Mouse (Mus musculus) kidney, embryonic 15.5 days (tissue): ENCODE data around the gene Lingo4. TPM values are rescaled to one million over a fixed set of nuclear protein-coding genes. Genes with fewer than 3 reads are reported as not detected.
A peak's percentile ranks its signal among the peaks of the same experiment; 100 is the strongest.

Experiments used
- ATAC-seq: fragments of 200-750 bp; cut with Nextera tagmentation; replicated peaks from 2 replicates; pipeline ENCODE4 v1.8.0; 2017; ENCODE audit warnings: moderate TSS enrichment; ENCODE audit not compliant: low FRiP score
- H3K27ac ChIP-seq: fragments of 300-500 bp; sonication (generic); 2 replicates; pipeline ENCODE4 v1.5.1; 2015; ENCODE audit warnings: mild to moderate bottlenecking, inconsistent platforms
- H3K27me3 ChIP-seq: fragments of 300-500 bp; sonication (generic); 2 replicates; pipeline ENCODE4 v1.6.1; 2015; ENCODE audit warnings: inconsistent platforms
- H3K36me3 ChIP-seq: fragments of 300-500 bp; sonication (generic); 2 replicates; pipeline ENCODE4 v1.6.1; 2015; ENCODE audit warnings: inconsistent platforms
- H3K4me1 ChIP-seq: fragments of 300-500 bp; sonication (generic); 2 replicates; pipeline ENCODE4 v1.6.1; 2015; ENCODE audit warnings: inconsistent platforms
- H3K4me2 ChIP-seq: fragments of 300-500 bp; sonication (generic); 2 replicates; pipeline ENCODE4 v1.6.1; 2015; ENCODE audit warnings: moderate library complexity, mild to moderate bottlenecking, inconsistent platforms
- H3K4me3 ChIP-seq: fragments of 300-500 bp; sonication (generic); replicated peaks from 2 replicates; pipeline ENCODE4 v1.5.1; 2015; ENCODE audit warnings: mild to moderate bottlenecking, inconsistent platforms
- H3K9ac ChIP-seq: fragments of 300-500 bp; sonication (generic); 2 replicates; pipeline ENCODE4 v1.6.1; 2015; ENCODE audit warnings: mild to moderate bottlenecking, inconsistent platforms
- H3K9me3 ChIP-seq: fragments of 300-500 bp; sonication (generic); replicated peaks from 2 replicates; pipeline ENCODE4 v1.6.1; 2016; ENCODE audit warnings: inconsistent platforms
- WGBS: fragments of 180-500 bp; shearing (Covaris S2); methylation state at CpG from one replicate; pipeline ENCODE4 v1.1.7; 2015; ENCODE audit warnings: mixed read lengths; 5-methylcytosine and 5-hydroxymethylcytosine counted together
- polyA plus RNA-seq: library from polyadenylated mRNA; unstranded; fragments of >200 nt; fragmentation: Nextera tagmentation; extraction: Ambion mirVana; gene quantifications from 2 replicates; pipeline ENCODE4 v1.2.1, GENCODE M21; 2015

The Lingo4 gene
- polyA plus RNA-seq, 1 experiment from 2014 or later, result 0.32 TPM

DNA sequence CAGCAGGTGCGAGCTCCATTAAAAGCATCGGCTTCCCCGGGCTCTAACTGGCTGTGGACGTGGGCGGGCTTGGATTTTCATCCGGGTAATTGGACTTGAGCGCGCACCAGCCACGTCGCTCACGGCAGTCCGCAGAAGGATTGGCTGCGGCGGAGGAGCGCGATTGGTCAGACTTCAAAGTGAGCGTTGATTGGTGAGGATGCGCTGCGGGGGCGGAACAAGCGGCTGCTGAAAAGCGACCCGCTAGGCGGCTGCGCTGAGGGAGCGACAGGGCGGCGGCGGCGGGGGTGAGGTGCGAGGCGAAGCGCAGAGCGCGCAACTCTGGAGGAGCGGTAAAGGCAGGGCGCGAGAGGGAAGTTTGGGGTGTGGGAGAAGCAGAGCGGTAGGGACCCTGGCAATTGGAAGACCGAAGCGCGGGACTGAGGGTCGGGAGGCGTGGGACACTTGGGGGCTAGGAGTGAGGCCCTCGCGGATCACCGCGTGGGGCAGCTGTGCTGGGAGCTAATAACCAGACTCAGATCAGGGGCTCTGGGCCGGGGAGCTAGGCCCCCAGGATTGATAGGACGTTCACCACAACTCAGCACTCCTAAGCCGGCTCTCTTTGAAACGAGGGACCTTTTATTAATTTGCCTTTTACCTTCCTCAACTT, 14.8 kb downstream of the Lingo4 start, which contains the start of gene Tdrkh:
Gene Tdrkh, plus strand, starts transcription at position 243 of the 649 bp plus-strand sequence.
- WGBS, result 8% methylated on average over 52 of the region's 52 CpGs
- Histone ChIP-seq H3K27ac (peak within 1 kb of the TSS; percentile 18; the same call in 1 of the 2 replicates), H3K4me3 (peak within 1 kb of the TSS; percentile 54), H3K9me3 (no peaks in the 10 kb centered on the region), H3K4me2 (peak within 1 kb of the TSS; percentile 93), H3K9ac (peak within 1 kb of the TSS; percentile 49), H3K36me3 (no peaks in the 10 kb centered on the region), H3K4me1 (peaks cover 12% of the 10 kb centered on the region), H3K27me3 (0 out of 2 replicates have a peak, but pooled peaks cover 8% of the 10 kb centered on the region)
- ATAC-seq, result peak; percentile 100

GRCm38 (mm10) chr3:94430980-94431379, 32.7 kb downstream of the Lingo4 start:
- H3K4me3 ChIP-seq, result no peak overlapping the region
- no peaks in the 10 kb centered on the region for H3K27me3 ChIP-seq
- no peak overlapping the region for H3K9ac ChIP-seq
- H3K9me3 ChIP-seq, result no peaks in the 10 kb centered on the region
- no peak overlapping the region for H3K4me2 ChIP-seq
- H3K4me1 ChIP-seq, result no peaks in the 10 kb centered on the region
- no peak for ATAC-seq
- 73% methylated on average over 2 of the region's 2 CpGs for WGBS
- H3K36me3 ChIP-seq, result no peaks in the 10 kb centered on the region
- H3K27ac ChIP-seq, result no peak overlapping the region

DNA sequence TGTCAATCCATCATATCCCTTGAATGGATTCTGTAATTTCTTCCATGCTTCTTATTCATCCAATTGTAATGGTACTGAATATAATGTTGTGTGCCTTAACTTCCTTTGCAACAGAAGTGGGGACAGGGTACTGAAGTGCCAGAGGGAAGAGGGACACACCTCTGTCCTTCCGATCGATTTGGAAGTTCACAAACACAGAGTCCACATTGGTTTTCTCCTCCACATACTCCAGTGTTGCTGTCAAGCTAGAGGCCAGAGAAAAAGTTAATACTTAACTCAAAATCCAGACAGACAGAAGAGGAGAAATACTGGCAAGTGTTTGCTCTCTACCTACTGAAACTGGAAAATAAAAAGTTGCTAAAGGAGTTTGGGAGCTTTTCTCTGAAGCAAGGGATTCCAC, 36.0 kb downstream of the Lingo4 start:
- no peak for ATAC-seq
- Histone ChIP-seq H3K4me3 (no peak overlapping the region), H3K9me3 (no peaks in the 10 kb centered on the region), H3K27me3 (peaks cover 3% of the 10 kb centered on the region; the same call in 1 of the 2 replicates), H3K4me1 (no peaks in the 10 kb centered on the region), H3K9ac (no peak overlapping the region), H3K4me2 (no peak overlapping the region), H3K27ac (no peak overlapping the region), H3K36me3 (no peaks in the 10 kb centered on the region)
- WGBS, result 92% methylated on average over 2 of the region's 2 CpGs

GRCm38 (mm10) chr3:94436420-94436819, 38.1 kb downstream of the Lingo4 start:
- Histone ChIP-seq H3K4me1 (no peaks in the 10 kb centered on the region), H3K27me3 (peaks cover 8% of the 10 kb centered on the region; the same call in 1 of the 2 replicates), H3K36me3 (no peaks in the 10 kb centered on the region), H3K4me3 (no peak overlapping the region), H3K9ac (no peak overlapping the region), H3K27ac (no peak overlapping the region), H3K4me2 (no peak overlapping the region), H3K9me3 (no peaks in the 10 kb centered on the region)
- WGBS, result 81% methylated on average over 9 of the region's 9 CpGs
- no peak for ATAC-seq

DNA sequence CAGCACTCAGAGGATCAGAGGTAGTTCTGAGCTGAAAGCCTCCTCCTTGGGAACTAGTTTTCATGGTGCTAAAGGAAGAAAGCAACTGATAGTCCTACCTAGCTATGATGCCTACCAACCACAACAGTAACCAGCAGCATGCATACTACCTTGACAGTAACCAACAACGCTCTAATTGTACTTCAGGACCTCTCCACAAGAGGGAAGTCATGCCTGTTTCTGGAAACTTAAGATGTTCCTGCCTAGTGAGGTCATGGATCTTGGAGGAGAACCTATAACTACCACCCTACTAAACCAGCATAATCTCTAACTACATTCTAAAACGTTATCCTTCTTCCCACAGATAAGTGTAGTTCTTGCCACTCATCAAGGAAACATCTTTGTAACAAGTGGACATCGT, 42.9 kb downstream of the Lingo4 start:
- WGBS, result 43% methylated on average over 3 of the region's 3 CpGs
- H3K9ac ChIP-seq, result no peak overlapping the region
- ATAC-seq, result no peak
- H3K27me3 ChIP-seq, result peaks cover 8% of the 10 kb centered on the region; the same call in 1 of the 2 replicates
- no peak overlapping the region for H3K4me3 ChIP-seq
- peaks cover 19% of the 10 kb centered on the region for H3K36me3 ChIP-seq
- H3K9me3 ChIP-seq, result no peaks in the 10 kb centered on the region
- H3K4me2 ChIP-seq, result no peak overlapping the region
- peaks cover 9% of the 10 kb centered on the region for H3K4me1 ChIP-seq
- H3K27ac ChIP-seq, result no peak overlapping the region

GRCm38 (mm10) chr3:94442951-94443596, 44.8 kb downstream of the Lingo4 start, which contains the start of gene Mrpl9:
Gene Mrpl9, plus strand, starts transcription at chr3:94443318.
- H3K4me3 ChIP-seq, result peak within 1 kb of the TSS; percentile 97
- WGBS, result under 1% methylated on average over 39 of the region's 39 CpGs
- peak within 1 kb of the TSS; percentile 57 for H3K27ac ChIP-seq
- H3K4me1 ChIP-seq, result peaks cover 9% of the 10 kb centered on the region
- peaks cover 8% of the 10 kb centered on the region; the same call in 1 of the 2 replicates for H3K27me3 ChIP-seq
- H3K9me3 ChIP-seq, result no peaks in the 10 kb centered on the region
- H3K4me2 ChIP-seq, result peak within 1 kb of the TSS; percentile 82
- H3K36me3 ChIP-seq, result peaks cover 38% of the 10 kb centered on the region
- peak within 1 kb of the TSS; percentile 81 for H3K9ac ChIP-seq
- ATAC-seq, result peak; percentile 98

DNA sequence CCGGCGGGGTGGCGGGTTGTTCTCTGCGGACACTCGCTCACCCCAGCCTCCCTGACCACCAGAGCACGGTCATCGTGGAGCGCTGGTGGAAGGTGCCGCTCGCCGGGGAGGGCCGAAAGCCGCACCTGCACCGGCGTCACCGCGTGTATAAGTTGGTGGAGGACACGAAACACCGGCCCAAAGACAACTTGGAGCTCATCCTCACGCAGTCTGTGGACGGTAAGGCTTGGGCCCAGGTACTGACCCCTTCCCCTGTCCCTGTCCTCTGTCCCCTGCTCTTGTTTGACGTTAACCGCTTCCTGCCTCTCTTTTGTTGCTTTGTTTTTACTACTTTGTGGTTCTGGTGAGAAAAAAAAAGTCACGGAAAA, 45.3 kb downstream of the Lingo4 start, which contains the start of gene Oaz3:
Gene Oaz3, minus strand, starts transcription at position 319 of the 368 bp plus-strand sequence.
- Histone ChIP-seq H3K4me2 (peak within 1 kb of the TSS; percentile 82), H3K9ac (peak within 1 kb of the TSS; percentile 81), H3K9me3 (no peaks in the 10 kb centered on the region), H3K27ac (peak within 1 kb of the TSS; percentile 57), H3K4me1 (peaks cover 9% of the 10 kb centered on the region), H3K4me3 (peak within 1 kb of the TSS; percentile 97), H3K27me3 (peaks cover 8% of the 10 kb centered on the region; the same call in 1 of the 2 replicates), H3K36me3 (peaks cover 43% of the 10 kb centered on the region)
- under 1% methylated on average over 24 of the region's 24 CpGs for WGBS
- ATAC-seq, result no peak

- WGBS, result 91% methylated on average over 2 of the region's 2 CpGs
- Histone ChIP-seq H3K9me3 (no peaks in the 10 kb centered on the region), H3K4me3 (no peak overlapping the region), H3K4me1 (peaks cover 3% of the 10 kb centered on the region), H3K9ac (no peak overlapping the region), H3K4me2 (no peak overlapping the region), H3K27ac (no peak overlapping the region), H3K27me3 (no peaks in the 10 kb centered on the region), H3K36me3 (peaks cover 57% of the 10 kb centered on the region)
- ATAC-seq, result no peak
Measured at GRCm38 (mm10) chr3:94449377-94449776, 51.1 kb downstream of the Lingo4 start.

Other genes with a start within 250 kb of the Lingo4 start
- not detected in 2 replicates for gene Gm10696, start 220.3 kb upstream of the Lingo4 start, polyA plus RNA-seq
- gene Gm5286, start 201.8 kb upstream of the Lingo4 start, polyA plus RNA-seq, result not detected in 2 replicates
- not detected in 2 replicates for gene Gm4778, start 134.5 kb upstream of the Lingo4 start, polyA plus RNA-seq
- 11.9 and 12.2 TPM in 2 replicates for gene Them4, start 88.4 kb upstream of the Lingo4 start, polyA plus RNA-seq
- 1.3 TPM in 1 of 2 replicates, not detected in the other for gene Them5, start 56.4 kb upstream of the Lingo4 start, polyA plus RNA-seq
- 0.40 and 0.59 TPM in 2 replicates for gene C2cd4d, start 36.1 kb upstream of the Lingo4 start, polyA plus RNA-seq
- 8.6 and 9.6 TPM in 2 replicates for gene Rorc, start 25.7 kb upstream of the Lingo4 start, polyA plus RNA-seq
- 12.0 and 15.5 TPM in 2 replicates for gene Tdrkh, start 14.8 kb downstream of the Lingo4 start, polyA plus RNA-seq
- gene Mrpl9, start 44.8 kb downstream of the Lingo4 start, polyA plus RNA-seq, result 68.4 and 70.4 TPM in 2 replicates
- gene Oaz3, start 45.4 kb downstream of the Lingo4 start, polyA plus RNA-seq, result 0.45 and 0.84 TPM in 2 replicates
- 2.5 and 5.5 TPM in 2 replicates for gene Celf3, start 79.8 kb downstream of the Lingo4 start, polyA plus RNA-seq
- gene Riiad1, start 81.8 kb downstream of the Lingo4 start, polyA plus RNA-seq, result 1.2 and 2.3 TPM in 2 replicates
- gene Snx27, start 184.2 kb downstream of the Lingo4 start, polyA plus RNA-seq, result 47.2 and 50.9 TPM in 2 replicates
- gene Gm10972, start 244.6 kb downstream of the Lingo4 start, polyA plus RNA-seq, result not detected in 2 replicates